Mouse (Mus musculus): ENCODE data around the gene Hoxb6.

Gene Hoxb6

GRCm38 (mm10) chr11:96350791-96351190 is 58.5 kb downstream of the Hoxb6 start:
- DNase-seq (ENCODE audit: low spot score in 2 of 2), result no peak
